Mouse (Mus musculus) embryonic facial prominence, embryonic 12.5 days (tissue): ENCODE results near the gene Gsto2. TPM values are rescaled to one million over a fixed set of nuclear protein-coding genes. Genes with fewer than 3 reads are reported as not detected.

ENCODE experiments used
- ATAC-seq: fragments of 200-750 bp; cut with Nextera tagmentation; 2 replicates; pipeline ENCODE4 v1.8.0; 2017; ENCODE audit not compliant: insufficient number of reproducible peaks, insufficient read depth, low FRiP score, low TSS enrichment
- H3K27ac ChIP-seq: fragments of 300-500 bp; sonication (generic); 2 replicates; pipeline ENCODE4 v1.5.1; 2016; ENCODE audit warnings: mild to moderate bottlenecking
- H3K27me3 ChIP-seq: fragments of 300-500 bp; sonication (generic); 2 replicates; pipeline ENCODE4 v1.6.1; 2016; ENCODE audit warnings: mild to moderate bottlenecking, moderate library complexity
- H3K36me3 ChIP-seq: fragments of 300-500 bp; sonication (generic); 2 replicates; pipeline ENCODE4 v1.6.1; 2016; ENCODE audit warnings: mild to moderate bottlenecking
- H3K4me1 ChIP-seq: fragments of 300-500 bp; sonication (generic); 2 replicates; pipeline ENCODE4 v1.6.1; 2016
- H3K4me2 ChIP-seq: fragments of 300-500 bp; sonication (generic); replicated peaks from 2 replicates; pipeline ENCODE4 v1.6.1; 2016; ENCODE audit warnings: mild to moderate bottlenecking, moderate library complexity
- H3K4me3 ChIP-seq: fragments of 300-500 bp; sonication (generic); 2 replicates; pipeline ENCODE4 v1.5.1; 2016; ENCODE audit warnings: mild to moderate bottlenecking
- H3K9ac ChIP-seq: fragments of 300-500 bp; sonication (generic); 2 replicates; pipeline ENCODE4 v1.6.1; 2016; ENCODE audit warnings: mild to moderate bottlenecking, moderate library complexity
- H3K9me3 ChIP-seq: fragments of 300-500 bp; sonication (generic); 2 replicates; pipeline ENCODE4 v1.6.1; 2016; ENCODE audit warnings: mild to moderate bottlenecking, moderate library complexity
- WGBS: fragments of 180-500 bp; shearing (Covaris S2); methylation state at CpG from one replicate; pipeline ENCODE4 v1.1.7; 2016; 5-methylcytosine and 5-hydroxymethylcytosine counted together
- polyA plus RNA-seq: library from polyadenylated mRNA; unstranded; fragments of >200 nt; fragmentation: Nextera tagmentation; extraction: Ambion mirVana; gene quantifications from 2 replicates; pipeline ENCODE4 v1.2.1, GENCODE M21; 2016

The Gsto2 gene
- polyA plus RNA-seq, 1 experiment from 2014 or later = 1.6 TPM

- H3K27me3 ChIP-seq = no peaks in the 10 kb centered on the region
- no peak overlapping the region for H3K27ac ChIP-seq
- 95% methylated on average over 3 of the region's 3 CpGs for WGBS
- H3K9ac ChIP-seq = no peak overlapping the region
- peaks cover 35% of the 10 kb centered on the region for H3K36me3 ChIP-seq
- no peak for ATAC-seq
- 0 out of 2 replicates have a peak, but pooled peaks cover 6% of the 10 kb centered on the region for H3K4me1 ChIP-seq
- H3K4me2 ChIP-seq = no peak overlapping the region
- H3K9me3 ChIP-seq = no peaks in the 10 kb centered on the region
- H3K4me3 ChIP-seq = no peak overlapping the region
These were observed 2.8 kb upstream of the Gsto2 start for GRCm38 (mm10) chr19:47862581-47862980.

- Histone ChIP-seq H3K27ac (no peak overlapping the region), H3K9me3 (no peaks in the 10 kb centered on the region), H3K4me3 (no peak overlapping the region), H3K4me1 (peaks cover 7% of the 10 kb centered on the region; the same call in 1 of the 2 replicates), H3K27me3 (no peaks in the 10 kb centered on the region), H3K36me3 (peaks cover 26% of the 10 kb centered on the region), H3K4me2 (no peak overlapping the region), H3K9ac (no peak overlapping the region)
- ATAC-seq = no peak
- 96% methylated on average over 9 of the region's 9 CpGs for WGBS
These were observed 1.3 kb upstream of the Gsto2 start for GRCm38 (mm10) chr19:47864051-47864450.

- Histone ChIP-seq H3K27ac (no peak overlapping the region), H3K4me3 (peak overlapping the region; percentile 59), H3K9ac (peak overlapping the region; percentile 73; the same call in 1 of the 2 replicates), H3K9me3 (no peaks in the 10 kb centered on the region), H3K4me2 (peak overlapping the region; percentile 64), H3K36me3 (peaks cover 22% of the 10 kb centered on the region), H3K4me1 (peaks cover 14% of the 10 kb centered on the region; the same call in 1 of the 2 replicates), H3K27me3 (no peaks in the 10 kb centered on the region)
- ATAC-seq = no peak
- 85% methylated on average over 7 of the region's 7 CpGs for WGBS
These were observed 613 bp upstream of the Gsto2 start for GRCm38 (mm10) chr19:47864721-47865120.

GRCm38 (mm10) chr19:47867628-47868175 is 2.4 kb downstream of the Gsto2 start:
- no peaks in the 10 kb centered on the region for H3K27me3 ChIP-seq
- H3K4me3 ChIP-seq = no peak overlapping the region
- no peak overlapping the region for H3K9ac ChIP-seq
- WGBS = 68% methylated on average over 4 of the region's 4 CpGs
- H3K4me1 ChIP-seq = peaks cover 14% of the 10 kb centered on the region; the same call in 1 of the 2 replicates
- no peak overlapping the region for H3K27ac ChIP-seq
- peaks cover 9% of the 10 kb centered on the region; the same call in 1 of the 2 replicates for H3K36me3 ChIP-seq
- H3K9me3 ChIP-seq = no peaks in the 10 kb centered on the region
- no peak overlapping the region for H3K4me2 ChIP-seq
- ATAC-seq = no peak

- no peak overlapping the region for H3K9ac ChIP-seq
- no peaks in the 10 kb centered on the region for H3K27me3 ChIP-seq
- H3K27ac ChIP-seq = no peak overlapping the region
- H3K9me3 ChIP-seq = no peaks in the 10 kb centered on the region
- H3K4me2 ChIP-seq = no peak overlapping the region
- no peak for ATAC-seq
- H3K4me3 ChIP-seq = no peak overlapping the region
- 0 out of 2 replicates have a peak, but pooled peaks cover 4% of the 10 kb centered on the region for H3K36me3 ChIP-seq
- 33% methylated on average over 4 of the region's 4 CpGs for WGBS
- peaks cover 14% of the 10 kb centered on the region; the same call in 1 of the 2 replicates for H3K4me1 ChIP-seq
These were observed 3.6 kb downstream of the Gsto2 start for GRCm38 (mm10) chr19:47868951-47869350.

GRCm38 (mm10) chr19:47869516-47869915 is 4.2 kb downstream of the Gsto2 start:
- WGBS = 53% methylated on average over 3 of the region's 3 CpGs
- H3K27ac ChIP-seq = no peak overlapping the region
- no peak for ATAC-seq
- no peaks in the 10 kb centered on the region for H3K27me3 ChIP-seq
- H3K4me3 ChIP-seq = no peak overlapping the region
- no peak overlapping the region for H3K4me2 ChIP-seq
- H3K9me3 ChIP-seq = no peaks in the 10 kb centered on the region
- H3K36me3 ChIP-seq = no peaks in the 10 kb centered on the region
- H3K9ac ChIP-seq = no peak overlapping the region
- peaks cover 13% of the 10 kb centered on the region; the same call in 1 of the 2 replicates for H3K4me1 ChIP-seq

GRCm38 (mm10) chr19:47870102-47870666 is 4.8 kb downstream of the Gsto2 start:
- 74% methylated on average over 7 of the region's 7 CpGs for WGBS
- ATAC-seq = no peak
- H3K27ac ChIP-seq = no peak overlapping the region

GRCm38 (mm10) chr19:47871515-47871914 is 6.2 kb downstream of the Gsto2 start:
- no peak for ATAC-seq
- no peak overlapping the region for H3K4me3 ChIP-seq
- H3K27ac ChIP-seq = no peak overlapping the region
- WGBS = 26% methylated on average over 10 of the region's 10 CpGs
- no peak overlapping the region for H3K9ac ChIP-seq
- no peaks in the 10 kb centered on the region for H3K36me3 ChIP-seq
- H3K9me3 ChIP-seq = no peaks in the 10 kb centered on the region
- no peaks in the 10 kb centered on the region for H3K27me3 ChIP-seq
- H3K4me2 ChIP-seq = no peak overlapping the region
- peaks cover 8% of the 10 kb centered on the region; the same call in 1 of the 2 replicates for H3K4me1 ChIP-seq

More at GRCm38 (mm10) chr19:47870102-47870666, 4.8 kb downstream of the Gsto2 start:
- H3K9me3 ChIP-seq = no peaks in the 10 kb centered on the region
- no peak overlapping the region for H3K4me2 ChIP-seq
- H3K4me1 ChIP-seq = peaks cover 8% of the 10 kb centered on the region; the same call in 1 of the 2 replicates
- H3K27me3 ChIP-seq = no peaks in the 10 kb centered on the region
- no peak overlapping the region for H3K4me3 ChIP-seq
- H3K9ac ChIP-seq = no peak overlapping the region
- no peaks in the 10 kb centered on the region for H3K36me3 ChIP-seq

- ATAC-seq = no peak
- Histone ChIP-seq H3K27ac (no peak overlapping the region), H3K36me3 (no peaks in the 10 kb centered on the region), H3K9me3 (no peaks in the 10 kb centered on the region), H3K4me3 (no peak overlapping the region), H3K4me1 (no peaks in the 10 kb centered on the region), H3K4me2 (no peak overlapping the region), H3K9ac (no peak overlapping the region), H3K27me3 (no peaks in the 10 kb centered on the region)
- 75% methylated on average over 15 of the region's 15 CpGs for WGBS
These were observed 10.9 kb downstream of the Gsto2 start for GRCm38 (mm10) chr19:47876252-47876651.

- Histone ChIP-seq H3K27me3 (no peaks in the 10 kb centered on the region), H3K9me3 (no peaks in the 10 kb centered on the region), H3K4me3 (no peak overlapping the region), H3K36me3 (no peaks in the 10 kb centered on the region), H3K4me2 (no peak overlapping the region), H3K9ac (no peak overlapping the region), H3K27ac (no peak overlapping the region), H3K4me1 (peaks cover 5% of the 10 kb centered on the region; the same call in 1 of the 2 replicates)
- ATAC-seq = no peak
- 84% methylated on average over 7 of the region's 7 CpGs for WGBS
These were observed 16.2 kb downstream of the Gsto2 start for GRCm38 (mm10) chr19:47881538-47881937.

GRCm38 (mm10) chr19:47882151-47882881 is 17.0 kb downstream of the Gsto2 start:
- H3K27me3 ChIP-seq = no peaks in the 10 kb centered on the region
- no peaks in the 10 kb centered on the region for H3K36me3 ChIP-seq
- 0 out of 2 replicates have a peak, but pooled peaks have one; percentile 30 for ATAC-seq
- no peaks in the 10 kb centered on the region for H3K9me3 ChIP-seq
- no peak overlapping the region for H3K4me2 ChIP-seq
- H3K9ac ChIP-seq = no peak overlapping the region
- H3K4me1 ChIP-seq = peaks cover 5% of the 10 kb centered on the region; the same call in 1 of the 2 replicates
- 29% methylated on average over 11 of the region's 11 CpGs for WGBS
- no peak overlapping the region for H3K4me3 ChIP-seq
- H3K27ac ChIP-seq = no peak overlapping the region
